Mouse (Mus musculus) megakaryocyte, embryonic 14.5 days (primary cell): ENCODE results near the gene Twist2.

Experiments used
- FLI1 ChIP-seq: IDR thresholded peaks from 2 replicates; pipeline ENCODE4 v1.6.1; 2012; ENCODE audit warnings: low read length, inconsistent platforms, mixed read lengths
- GATA1 ChIP-seq: IDR thresholded peaks from 3 replicates; pipeline ENCODE4 v1.6.1; 2012; ENCODE audit warnings: mixed read lengths, low read length, inconsistent platforms, borderline replicate concordance

GRCm38 (mm10) chr1:91874633-91875032 lies 73.4 kb downstream of the Twist2 start:
- TF ChIP-seq GATA1 (no peak), FLI1 (no peak)
